Mouse (Mus musculus) kidney, adult 8-10 months (tissue): Measurements from ENCODE around the gene Sema7a.
A peak's percentile ranks its signal among the peaks of the same experiment; 100 is the strongest.

Experiments
- DNase-seq, 2 experiments: peaks; one replicate each; pipeline ENCODE4 v3.0.0; 2022

Gene Sema7a

DNA sequence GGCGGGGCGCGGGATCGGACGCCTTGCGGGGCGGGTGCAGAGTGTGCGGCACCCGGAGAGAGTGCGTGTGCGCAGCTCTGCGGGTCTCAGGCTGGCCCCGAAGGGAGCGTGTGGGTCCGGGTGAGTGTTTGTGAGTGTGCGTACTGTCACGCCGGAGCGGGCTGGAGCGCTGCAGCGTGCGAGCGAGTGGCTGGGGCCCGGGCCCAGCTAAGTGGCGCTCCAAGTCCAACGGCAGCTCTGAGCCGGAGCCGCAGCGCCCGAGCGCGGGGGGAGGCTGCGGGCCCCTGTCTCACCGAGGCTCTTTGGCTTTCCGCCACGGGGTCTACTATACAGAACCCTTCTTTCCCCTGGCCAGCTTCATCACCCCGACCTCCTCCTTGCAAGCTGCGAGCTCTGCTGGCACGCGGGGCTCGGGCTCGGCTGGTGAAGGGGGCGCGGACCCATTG is 460 bp downstream of the Sema7a start:
- DNase-seq, result no peak

DNA sequence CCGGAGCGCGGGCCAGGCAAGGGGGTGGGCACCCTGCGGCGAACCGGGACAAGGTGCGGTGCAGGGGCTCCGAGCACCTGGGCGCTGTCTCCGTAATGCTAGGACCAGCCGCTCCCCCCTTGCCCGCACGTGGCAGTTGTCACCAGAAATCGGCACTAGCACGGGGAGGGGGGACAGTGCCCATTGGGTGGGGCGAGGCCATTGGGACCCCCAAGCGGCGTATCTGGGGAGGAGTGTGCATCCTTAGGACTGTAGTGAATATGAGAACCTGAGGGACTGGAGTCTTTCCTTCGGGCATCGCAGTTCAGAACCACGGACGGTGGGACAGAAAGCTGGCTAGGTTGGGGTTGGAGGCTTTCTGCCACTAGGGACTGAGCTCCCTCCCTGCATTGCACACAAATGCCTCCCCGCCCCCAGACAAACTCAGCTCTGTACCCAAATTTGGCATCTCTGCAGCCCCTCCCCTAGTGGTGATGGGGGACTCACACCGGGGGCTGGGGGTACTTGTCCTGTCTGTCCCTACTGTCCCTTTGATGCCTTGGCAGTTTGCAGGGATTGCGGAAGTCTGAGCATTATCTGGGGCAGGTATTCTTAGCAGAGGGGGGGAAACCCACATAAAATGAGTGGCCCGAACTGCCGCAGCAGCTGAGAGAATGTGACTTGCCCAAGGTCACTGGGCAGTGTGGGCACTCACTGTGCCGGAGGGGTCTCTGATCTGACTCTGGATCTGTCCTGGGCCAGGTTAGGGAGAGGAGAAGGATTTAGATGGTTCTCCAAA is 1.1 kb downstream of the Sema7a start:
- no peak for DNase-seq

DNA sequence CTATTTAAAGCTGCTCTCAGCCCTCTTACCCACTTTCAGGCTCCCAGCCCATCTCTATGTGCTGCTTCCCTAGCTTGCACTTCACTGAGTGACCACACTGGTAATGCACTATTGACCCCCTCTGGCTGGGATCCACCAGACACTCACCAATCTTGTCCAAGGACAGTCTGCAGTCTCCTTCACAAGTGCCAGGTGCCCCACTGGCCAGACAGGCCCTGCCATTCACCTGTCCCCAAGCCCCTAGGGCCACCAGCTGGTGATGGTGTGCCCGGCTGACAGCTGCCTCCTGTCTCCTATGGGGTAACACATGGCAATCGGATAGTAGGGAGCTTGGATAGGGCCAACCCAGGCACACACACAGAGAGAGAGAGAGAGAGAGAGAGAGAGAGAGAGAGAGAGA is 2.1 kb downstream of the Sema7a start:
- no peak for DNase-seq

- DNase-seq, result no peak
Observed at GRCm38 (mm10) chr9:57943067-57943466, 3.2 kb downstream of the Sema7a start.

DNA sequence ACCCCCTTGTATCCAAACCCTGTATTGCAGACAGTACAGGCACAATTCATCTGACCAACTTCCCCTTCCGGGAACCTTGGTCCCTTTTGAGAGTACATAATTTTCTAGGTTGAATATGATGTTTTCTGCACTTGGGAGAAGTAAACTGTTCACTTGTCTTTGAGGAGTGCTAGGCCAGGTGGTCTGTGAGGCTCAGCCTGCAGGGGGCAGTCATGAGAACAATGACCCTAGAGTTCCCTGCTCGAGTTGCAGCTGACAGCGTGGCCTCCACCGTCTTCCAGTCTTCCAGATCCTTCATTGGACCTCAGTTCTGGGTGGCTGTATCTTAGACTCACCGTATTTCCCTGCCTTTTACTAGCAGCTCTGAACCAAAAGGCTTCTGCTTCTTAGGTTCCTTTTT is 4.7 kb downstream of the Sema7a start:
- peak in 1 of 2 experiments; percentile 58 for DNase-seq

DNA sequence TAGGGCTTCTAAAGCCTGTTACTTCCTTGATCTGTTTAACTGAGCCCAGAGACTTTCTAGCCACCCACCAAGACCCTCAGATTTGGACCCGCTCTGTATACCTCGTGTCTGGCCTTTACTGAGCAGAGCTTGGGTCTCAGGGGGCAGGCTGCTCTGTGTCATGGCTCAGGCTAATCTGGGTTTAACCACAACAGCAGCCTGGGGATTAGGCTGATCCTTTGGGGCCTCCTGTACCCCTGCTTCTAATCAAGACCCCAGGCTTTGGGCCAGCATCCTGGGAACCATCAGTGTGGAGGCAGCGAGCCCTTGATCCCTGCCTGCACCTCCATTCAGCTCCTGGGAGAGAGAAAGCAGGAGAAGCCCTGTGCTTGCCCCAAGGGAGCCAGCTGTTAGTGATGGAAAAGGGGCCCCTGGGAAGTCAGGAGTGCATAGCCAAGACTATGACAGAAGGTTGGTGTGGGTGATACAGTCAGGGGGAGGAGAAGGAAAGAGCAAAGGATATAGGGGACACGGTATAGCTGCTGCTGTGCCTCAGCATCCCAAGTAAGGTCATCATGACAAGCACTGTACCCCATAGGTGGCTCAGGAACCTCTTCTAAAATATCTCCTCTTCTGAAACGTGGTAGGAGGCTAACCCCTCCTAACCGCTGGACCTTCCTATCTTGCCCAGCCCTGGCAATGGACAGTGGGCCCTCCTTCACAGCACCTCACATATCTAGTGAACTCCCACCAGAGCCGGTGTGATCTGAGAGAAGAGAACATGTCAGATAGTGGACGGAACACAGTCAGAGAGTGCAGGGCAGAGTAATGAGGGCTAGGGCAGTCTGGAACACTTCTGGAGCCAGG is 6.1 kb downstream of the Sema7a start:
- no peak for DNase-seq

- no peak for DNase-seq
Observed at GRCm38 (mm10) chr9:57947381-57948030, 7.6 kb downstream of the Sema7a start.

DNA sequence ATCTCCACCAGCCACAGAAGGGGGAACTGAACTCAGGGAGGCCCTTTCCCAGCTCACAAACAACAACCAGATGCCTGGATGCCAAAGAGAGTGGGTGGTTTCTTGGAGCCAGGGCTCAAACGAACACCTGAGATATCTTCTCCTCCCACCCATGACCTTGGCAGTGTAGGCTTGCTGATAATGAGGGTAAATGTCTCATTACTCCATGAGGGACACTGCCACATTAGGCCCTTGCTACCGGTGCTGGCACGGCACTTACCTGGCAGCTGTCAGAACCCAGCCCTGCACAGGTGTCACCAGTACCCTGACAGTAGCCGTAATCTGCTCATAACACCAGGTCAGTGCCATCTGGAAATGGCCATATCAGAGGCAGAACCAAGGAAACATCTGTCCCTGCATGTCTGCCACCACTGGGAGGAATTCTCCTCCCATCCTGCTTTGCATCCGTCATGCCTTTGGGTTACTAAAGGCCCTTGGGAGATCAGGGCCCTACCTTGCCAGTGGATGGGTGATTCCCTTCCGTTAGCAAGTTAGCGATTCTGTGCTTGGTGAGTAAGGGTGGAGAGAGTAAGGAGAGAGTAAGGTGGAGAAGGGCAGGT is 8.5 kb downstream of the Sema7a start:
- DNase-seq, result no peak

DNA sequence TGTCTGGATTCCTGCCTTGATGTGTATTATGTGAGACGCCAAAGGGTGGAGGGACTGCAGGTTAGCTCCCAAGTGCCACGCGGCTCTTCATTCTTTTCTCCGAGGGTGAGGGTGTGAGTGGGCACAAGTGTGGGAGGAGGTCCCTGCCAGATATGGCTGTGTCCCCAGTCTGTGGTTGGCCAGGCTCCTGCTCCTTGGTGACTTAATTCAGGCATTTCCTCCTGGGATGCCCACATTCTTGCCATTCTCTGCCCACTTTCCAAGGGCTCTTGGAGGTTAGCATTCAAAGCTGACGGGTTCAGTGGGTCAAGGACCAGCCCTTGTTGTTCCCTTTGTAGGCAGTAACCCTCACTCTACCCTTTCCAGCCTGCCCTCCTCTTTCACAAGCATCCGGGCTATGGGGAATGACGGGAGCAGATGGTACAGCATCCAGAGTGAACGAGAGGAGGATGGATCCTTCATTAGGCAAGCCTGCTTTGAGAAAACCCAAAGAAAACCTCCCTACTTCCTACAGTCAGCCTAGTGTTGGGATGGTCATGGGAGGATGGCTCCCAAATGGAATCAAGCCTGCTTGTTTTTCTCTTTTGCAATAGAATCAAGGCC is 9.3 kb downstream of the Sema7a start:
- DNase-seq, result no peak

- no peak for DNase-seq
Observed at GRCm38 (mm10) chr9:57949879-57950278, 10.0 kb downstream of the Sema7a start.

DNA sequence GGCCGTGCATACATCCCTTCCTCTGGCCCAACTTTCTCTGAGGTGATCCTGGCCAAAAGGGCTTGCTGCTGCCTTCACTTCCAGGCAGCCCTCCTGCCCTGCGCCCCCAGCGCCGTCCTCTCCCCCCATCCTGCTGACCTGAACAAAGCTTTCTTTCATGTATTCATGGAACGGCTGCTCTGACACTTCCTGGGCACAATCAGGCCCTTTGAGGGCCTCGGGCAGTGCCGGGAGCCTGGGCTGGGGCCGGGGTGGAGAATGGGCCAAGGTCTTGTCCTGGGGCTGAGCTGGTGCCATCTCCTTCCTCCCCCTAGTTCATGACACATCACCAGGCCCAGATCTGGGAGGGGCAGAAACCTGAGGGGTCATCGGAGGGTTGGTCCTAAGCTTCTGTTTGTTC is 10.6 kb downstream of the Sema7a start:
- no peak for DNase-seq

GRCm38 (mm10) chr9:57951993-57952392 is 12.1 kb downstream of the Sema7a start:
- DNase-seq, result no peak

DNA sequence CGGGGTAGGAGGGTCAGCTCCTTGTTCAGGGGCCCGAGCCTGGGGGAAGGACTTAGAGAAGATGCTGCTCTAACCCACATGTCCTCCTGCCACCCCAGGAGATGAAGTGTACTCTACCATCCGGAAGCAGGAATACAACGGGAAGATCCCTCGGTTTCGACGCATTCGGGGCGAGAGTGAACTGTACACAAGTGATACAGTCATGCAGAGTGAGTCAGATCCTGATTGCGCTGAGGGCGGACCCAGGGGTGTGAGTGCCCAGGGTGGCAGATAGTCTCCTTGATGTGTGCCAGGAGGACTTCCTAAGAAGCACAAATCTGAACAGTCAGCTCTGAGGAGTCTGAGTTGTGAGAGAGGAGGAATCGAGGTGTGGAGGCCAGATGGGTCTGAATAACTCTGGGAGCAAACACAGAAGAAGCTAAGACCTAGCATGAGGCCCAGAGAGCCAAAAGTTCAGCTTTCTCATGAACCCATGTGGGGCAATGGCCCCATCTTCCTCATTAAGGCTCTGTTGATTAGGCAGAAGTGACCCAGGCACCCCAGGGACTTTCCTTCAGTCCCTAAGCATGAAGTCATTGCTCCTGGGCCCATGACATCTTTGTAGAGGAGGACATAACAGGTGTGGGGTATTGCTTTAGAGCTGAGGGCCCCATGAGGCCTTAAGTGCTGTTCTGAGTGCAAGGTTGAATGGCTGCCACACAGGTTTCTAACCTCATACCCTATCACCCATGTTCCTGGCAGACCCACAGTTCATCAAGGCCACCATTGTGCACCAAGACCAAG is 15.2 kb downstream of the Sema7a start:
- DNase-seq, result no peak

GRCm38 (mm10) chr9:57955764-57956163 is 15.9 kb downstream of the Sema7a start:
- no peak for DNase-seq

GRCm38 (mm10) chr9:57956196-57956837 is 16.4 kb downstream of the Sema7a start:
- DNase-seq, result no peak

DNA sequence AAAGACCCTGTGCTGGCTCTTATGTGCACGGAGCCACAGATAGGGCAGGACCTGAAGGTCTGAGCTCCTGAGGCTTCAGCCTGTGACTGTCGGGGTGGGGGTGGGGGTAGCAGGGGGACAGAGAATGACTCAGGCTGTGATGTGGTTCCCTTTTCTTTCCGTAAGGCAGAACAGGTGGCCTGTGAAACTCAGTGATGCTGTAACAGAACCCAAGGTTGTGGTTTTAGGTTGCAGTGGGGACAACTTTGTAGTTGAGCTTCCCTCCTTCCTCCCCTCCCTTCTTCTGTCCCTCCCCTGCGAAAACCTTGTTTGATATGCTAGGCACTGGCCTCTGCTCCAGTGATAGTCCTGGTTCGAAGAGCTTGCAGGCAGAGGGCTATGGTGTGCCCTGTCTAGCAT is 16.9 kb downstream of the Sema7a start:
- no peak for DNase-seq

GRCm38 (mm10) chr9:57958615-57959014 is 18.7 kb downstream of the Sema7a start:
- DNase-seq, result no peak

DNA sequence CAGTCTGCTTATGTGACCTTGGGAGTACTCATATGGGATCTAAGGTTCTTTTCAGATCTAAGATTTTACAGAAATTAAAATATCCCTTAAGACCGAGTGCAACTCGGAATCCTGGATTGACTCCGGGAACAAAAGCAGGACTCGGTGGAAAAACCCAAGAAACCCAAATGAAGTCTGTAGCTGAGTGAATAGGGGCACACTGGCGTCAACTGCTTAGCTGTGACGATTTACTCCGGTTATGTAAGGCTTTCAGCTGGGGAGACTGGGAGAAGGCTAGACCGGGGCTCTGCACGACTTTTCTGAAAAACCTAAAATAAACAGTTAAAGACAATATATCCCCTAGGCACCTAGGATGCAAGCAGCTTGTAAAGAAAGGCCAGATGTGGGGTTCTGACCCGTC is 19.5 kb downstream of the Sema7a start:
- DNase-seq, result no peak

GRCm38 (mm10) chr9:57959886-57960866 is 20.3 kb downstream of the Sema7a start:
- no peak for DNase-seq

DNA sequence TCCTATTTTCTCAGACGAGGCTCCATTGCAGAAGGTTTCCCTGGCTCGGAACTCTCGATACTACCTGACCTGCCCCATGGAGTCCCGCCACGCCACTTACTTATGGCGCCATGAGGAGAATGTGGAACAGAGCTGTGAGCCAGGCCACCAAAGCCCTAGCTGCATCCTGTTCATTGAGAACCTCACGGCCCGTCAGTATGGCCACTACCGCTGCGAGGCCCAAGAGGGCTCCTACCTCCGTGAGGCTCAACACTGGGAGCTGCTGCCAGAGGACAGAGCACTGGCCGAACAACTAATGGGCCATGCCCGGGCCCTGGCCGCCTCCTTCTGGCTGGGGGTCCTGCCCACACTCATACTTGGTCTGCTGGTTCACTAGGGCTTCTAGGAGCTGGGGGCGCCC is 21.3 kb downstream of the Sema7a start:
- DNase-seq, result no peak
